Mouse (Mus musculus) E14TG2a.4 (cell line): ENCODE results near the gene Cse1l.

Source experiments
- CTCF ChIP-seq: conservative IDR thresholded peaks from 2 replicates; pipeline ENCODE4 v1.5.1; 2014; ENCODE audit warnings: low read length
- POU5F1 ChIP-seq: IDR thresholded peaks from 2 replicates; pipeline ENCODE4 v1.6.1; 2014; ENCODE audit warnings: low read length, borderline replicate concordance

DNA sequence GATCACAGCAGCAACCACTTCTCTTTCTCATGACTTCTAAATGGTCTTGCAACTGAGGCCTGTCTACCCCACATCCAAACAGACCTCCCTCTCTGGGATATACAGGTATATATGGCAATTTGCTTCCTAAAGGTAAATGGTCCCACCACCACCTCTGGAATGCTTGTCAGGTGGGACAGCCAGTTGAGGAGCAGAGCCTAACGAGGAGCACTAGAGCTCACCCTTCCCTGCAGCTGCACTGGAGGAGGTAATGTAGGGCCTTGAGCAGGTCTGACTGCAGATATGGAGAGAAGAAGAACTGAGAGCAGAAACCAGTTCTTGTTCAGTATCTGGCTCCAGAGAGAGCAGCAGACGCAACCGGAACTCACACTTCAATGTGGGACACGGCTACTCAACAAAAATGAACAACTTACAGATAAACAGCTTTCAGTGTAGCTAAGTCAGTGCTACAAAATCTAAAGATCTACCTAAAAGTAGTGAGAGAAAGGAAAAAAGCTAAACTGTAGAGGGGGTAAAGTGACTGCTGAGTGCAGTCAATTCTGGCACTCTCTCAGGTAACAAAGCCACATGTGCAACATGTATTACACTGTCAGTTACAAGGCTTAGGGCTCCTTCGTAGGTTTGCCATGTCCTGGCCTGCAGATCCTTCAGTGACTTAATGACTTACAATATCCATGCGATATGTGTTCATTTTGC, 68.5 kb downstream of the Cse1l start:
- no peak for TF ChIP-seq CTCF
- TF ChIP-seq POU5F1: no peak
